Mouse (Mus musculus): ENCODE results near the gene Borcs6. TPM values are rescaled to one million over a fixed set of nuclear protein-coding genes. Genes with fewer than 3 reads are reported as not detected.

Borcs6 gene
- polyA plus RNA-seq, 1 experiment = 13.4 TPM

GRCm38 (mm10) chr11:69064259-69065133, 5.0 kb downstream of the Borcs6 start:
- Histone ChIP-seq H3K36me3 (ENCODE audit: control insufficient read depth, insufficient read depth, low read length) (no peaks in the 10 kb centered on the region), H3K27me3 (ENCODE audit: control insufficient read depth, insufficient read depth, low read length) (no peaks in the 10 kb centered on the region), H3K4me3 (ENCODE audit: control insufficient read depth, low read depth, low read length) (no peak overlapping the region; the same call in 1 of the 2 replicates), H3K4me1 (ENCODE audit: control insufficient read depth, insufficient read depth, low read length) (peaks cover 27% of the 10 kb centered on the region), H3K27ac (ENCODE audit: control insufficient read depth, insufficient read depth, low read depth, low read length) (peak overlapping the region; percentile 74)
- TF ChIP-seq CTCF (IDR thresholded peaks at IDR 0.05; ENCODE audit: control insufficient read depth, insufficient read depth, insufficient replicate concordance, low read depth, low read length) (no peak), POLR2A (IDR thresholded peaks at IDR 0.05; ENCODE audit: control insufficient read depth, low read depth, low read length) (peak; percentile 53; the same call in 1 of the 2 replicates)

DNA sequence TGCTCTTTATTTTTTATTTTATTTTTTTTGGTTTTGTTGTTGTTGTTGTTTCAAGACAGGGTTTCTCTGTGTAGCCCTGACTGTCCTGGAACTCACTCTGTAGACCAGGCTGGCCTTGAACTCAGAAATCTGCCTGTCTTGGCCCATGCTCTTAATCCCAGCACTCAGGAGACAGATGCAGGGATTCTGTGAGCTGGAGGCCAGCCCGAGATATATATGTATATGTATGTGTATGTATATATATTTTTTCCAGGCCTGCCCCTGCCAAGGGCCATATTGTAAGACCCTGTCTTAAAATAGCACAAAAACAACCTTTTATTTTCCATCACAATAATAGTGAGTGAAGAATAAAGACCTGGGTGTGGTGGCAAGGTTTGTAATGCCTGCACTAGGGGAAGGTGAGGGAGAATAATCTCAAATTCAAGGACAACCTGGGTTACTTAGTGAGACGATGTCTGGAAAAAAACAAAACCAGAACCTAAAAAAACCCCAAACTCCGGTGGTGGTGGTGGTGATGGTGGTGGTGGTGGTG, 5.9 kb downstream of the Borcs6 start:
- no peak overlapping the region for H3K4me3 ChIP-seq (ENCODE audit: control insufficient read depth, low read depth, low read length)
- no peak overlapping the region for H3K27ac ChIP-seq (ENCODE audit: control insufficient read depth, insufficient read depth, low read depth, low read length)
- no peak for TF ChIP-seq CTCF (IDR thresholded peaks at IDR 0.05; ENCODE audit: control insufficient read depth, insufficient read depth, insufficient replicate concordance, low read depth, low read length)
- no peak for TF ChIP-seq POLR2A (IDR thresholded peaks at IDR 0.05; ENCODE audit: control insufficient read depth, low read depth, low read length)
- H3K27me3 ChIP-seq (ENCODE audit: control insufficient read depth, insufficient read depth, low read length) = no peaks in the 10 kb centered on the region
- H3K4me1 ChIP-seq (ENCODE audit: control insufficient read depth, insufficient read depth, low read length) = peaks cover 29% of the 10 kb centered on the region
- H3K36me3 ChIP-seq (ENCODE audit: control insufficient read depth, insufficient read depth, low read length) = peaks cover 3% of the 10 kb centered on the region

GRCm38 (mm10) chr11:69066163-69066861, 6.8 kb downstream of the Borcs6 start:
- Histone ChIP-seq H3K27ac (ENCODE audit: control insufficient read depth, insufficient read depth, low read depth, low read length) (0 out of 2 replicates have a peak overlapping the region, but pooled peaks have one; percentile 44), H3K27me3 (ENCODE audit: control insufficient read depth, insufficient read depth, low read length) (no peaks in the 10 kb centered on the region), H3K4me3 (ENCODE audit: control insufficient read depth, low read depth, low read length) (peak overlapping the region; percentile 56), H3K4me1 (ENCODE audit: control insufficient read depth, insufficient read depth, low read length) (peaks cover 27% of the 10 kb centered on the region), H3K36me3 (ENCODE audit: control insufficient read depth, insufficient read depth, low read length) (peaks cover 3% of the 10 kb centered on the region)
- TF ChIP-seq POLR2A (IDR thresholded peaks at IDR 0.05; ENCODE audit: control insufficient read depth, low read depth, low read length) = no peak
- TF ChIP-seq CTCF (IDR thresholded peaks at IDR 0.05; ENCODE audit: control insufficient read depth, insufficient read depth, insufficient replicate concordance, low read depth, low read length) = no peak

- Histone ChIP-seq H3K4me3 (ENCODE audit: control insufficient read depth, low read depth, low read length) (no peak overlapping the region; the same call in 1 of the 2 replicates), H3K27ac (ENCODE audit: control insufficient read depth, insufficient read depth, low read depth, low read length) (peak overlapping the region; percentile 41; the same call in 1 of the 2 replicates), H3K4me1 (ENCODE audit: control insufficient read depth, insufficient read depth, low read length) (peaks cover 24% of the 10 kb centered on the region), H3K27me3 (ENCODE audit: control insufficient read depth, insufficient read depth, low read length) (no peaks in the 10 kb centered on the region), H3K36me3 (ENCODE audit: control insufficient read depth, insufficient read depth, low read length) (peaks cover 3% of the 10 kb centered on the region)
- TF ChIP-seq CTCF (IDR thresholded peaks at IDR 0.05; ENCODE audit: control insufficient read depth, insufficient read depth, insufficient replicate concordance, low read depth, low read length) (peak; percentile 69; the same call in 1 of the 2 replicates), POLR2A (IDR thresholded peaks at IDR 0.05; ENCODE audit: control insufficient read depth, low read depth, low read length) (no peak)
Observed at GRCm38 (mm10) chr11:69066956-69067355, 7.4 kb downstream of the Borcs6 start.

DNA sequence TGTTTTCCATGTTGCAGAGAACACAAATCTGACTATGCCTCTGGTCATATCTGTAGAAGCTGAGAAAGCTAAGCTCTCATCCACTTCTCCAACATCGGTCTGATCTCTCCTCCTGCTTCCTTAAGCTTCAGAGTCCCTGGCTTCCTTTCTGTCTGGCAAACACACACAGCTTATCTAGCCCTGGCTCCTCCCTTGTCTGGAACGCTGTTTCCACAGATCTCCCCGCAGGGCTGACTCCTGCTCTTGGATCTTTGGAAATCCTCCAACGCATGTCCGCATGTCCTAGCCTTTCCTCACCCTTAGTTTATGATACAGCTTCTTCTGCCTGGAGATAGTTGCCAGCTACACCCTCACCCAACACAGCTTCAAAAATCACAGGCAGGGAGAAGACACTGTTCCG, 8.1 kb downstream of the Borcs6 start:
- H3K27me3 ChIP-seq (ENCODE audit: control insufficient read depth, insufficient read depth, low read length) = no peaks in the 10 kb centered on the region
- H3K4me3 ChIP-seq (ENCODE audit: control insufficient read depth, low read depth, low read length) = peak overlapping the region; percentile 10
- peak overlapping the region; percentile 56 for H3K27ac ChIP-seq (ENCODE audit: control insufficient read depth, insufficient read depth, low read depth, low read length)
- TF ChIP-seq POLR2A (IDR thresholded peaks at IDR 0.05; ENCODE audit: control insufficient read depth, low read depth, low read length) (no peak), CTCF (IDR thresholded peaks at IDR 0.05; ENCODE audit: control insufficient read depth, insufficient read depth, insufficient replicate concordance, low read depth, low read length) (no peak)
- H3K36me3 ChIP-seq (ENCODE audit: control insufficient read depth, insufficient read depth, low read length) = peaks cover 3% of the 10 kb centered on the region
- H3K4me1 ChIP-seq (ENCODE audit: control insufficient read depth, insufficient read depth, low read length) = peaks cover 27% of the 10 kb centered on the region

- Histone ChIP-seq H3K36me3 (ENCODE audit: control insufficient read depth, insufficient read depth, low read length) (peaks cover 3% of the 10 kb centered on the region), H3K4me1 (ENCODE audit: control insufficient read depth, insufficient read depth, low read length) (peaks cover 20% of the 10 kb centered on the region), H3K27ac (ENCODE audit: control insufficient read depth, insufficient read depth, low read depth, low read length) (peak overlapping the region; percentile 100), H3K4me3 (ENCODE audit: control insufficient read depth, low read depth, low read length) (peak overlapping the region; percentile 100), H3K27me3 (ENCODE audit: control insufficient read depth, insufficient read depth, low read length) (no peaks in the 10 kb centered on the region)
- TF ChIP-seq POLR2A (IDR thresholded peaks at IDR 0.05; ENCODE audit: control insufficient read depth, low read depth, low read length) (no peak), CTCF (IDR thresholded peaks at IDR 0.05; ENCODE audit: control insufficient read depth, insufficient read depth, insufficient replicate concordance, low read depth, low read length) (no peak)
Observed at GRCm38 (mm10) chr11:69070093-69070492, 10.6 kb downstream of the Borcs6 start.
